Mouse (Mus musculus): ENCODE data around the gene Celsr3.

Gene Celsr3

GRCm38 (mm10) chr9:108807674-108808073 lies 18.4 kb upstream of the Celsr3 start:
- DNase-seq = no peak

- peak; percentile 92 for DNase-seq
These were observed 17.9 kb upstream of the Celsr3 start, which contains the start of gene Nckipsd for GRCm38 (mm10) chr9:108808163-108808665. Gene Nckipsd, plus strand, starts transcription at chr9:108808368.

- DNase-seq = peak; percentile 48
These were observed 16.9 kb upstream of the Celsr3 start for GRCm38 (mm10) chr9:108809188-108809587.

- no peak for DNase-seq
These were observed 16.4 kb upstream of the Celsr3 start for GRCm38 (mm10) chr9:108809723-108810122.

- peak; percentile 36 for DNase-seq
These were observed 15.6 kb upstream of the Celsr3 start for GRCm38 (mm10) chr9:108810516-108810915.

- DNase-seq = no peak
These were observed 10.6 kb upstream of the Celsr3 start for GRCm38 (mm10) chr9:108815557-108815956.

GRCm38 (mm10) chr9:108819495-108819894 lies 6.6 kb upstream of the Celsr3 start:
- DNase-seq = no peak

- DNase-seq = no peak
These were observed 6.0 kb upstream of the Celsr3 start for GRCm38 (mm10) chr9:108820077-108820476.

- DNase-seq = peak; percentile 64
These were observed 1.9 kb upstream of the Celsr3 start for GRCm38 (mm10) chr9:108824144-108824685.

- peak; percentile 98 for DNase-seq
These were observed 1.2 kb upstream of the Celsr3 start for GRCm38 (mm10) chr9:108824755-108825413.

GRCm38 (mm10) chr9:108826700-108827340 lies 700 bp downstream of the Celsr3 start:
- peak; percentile 85 for DNase-seq

GRCm38 (mm10) chr9:108827454-108827853 lies 1.3 kb downstream of the Celsr3 start:
- DNase-seq = no peak

- DNase-seq = peak; percentile 73
These were observed 1.8 kb downstream of the Celsr3 start for GRCm38 (mm10) chr9:108827906-108828305.

GRCm38 (mm10) chr9:108831637-108832036 lies 5.5 kb downstream of the Celsr3 start:
- DNase-seq = no peak

- peak; percentile 87 for DNase-seq
These were observed 6.4 kb downstream of the Celsr3 start for GRCm38 (mm10) chr9:108832390-108833108.

- peak; percentile 89 for DNase-seq
These were observed 16.9 kb downstream of the Celsr3 start for GRCm38 (mm10) chr9:108842989-108843388.

- no peak for DNase-seq
These were observed 19.3 kb downstream of the Celsr3 start for GRCm38 (mm10) chr9:108845390-108845789.

- no peak for DNase-seq
These were observed 21.3 kb downstream of the Celsr3 start for GRCm38 (mm10) chr9:108847374-108847773.

- DNase-seq = no peak
These were observed 22.3 kb downstream of the Celsr3 start for GRCm38 (mm10) chr9:108848419-108848818.

GRCm38 (mm10) chr9:108852976-108853375 lies 26.9 kb downstream of the Celsr3 start, which contains the start of gene Slc26a6:
Gene Slc26a6, plus strand, starts transcription at chr9:108853283.
- DNase-seq = no peak

GRCm38 (mm10) chr9:108853635-108854240 lies 27.6 kb downstream of the Celsr3 start:
- DNase-seq = peak; percentile 95

GRCm38 (mm10) chr9:108854241-108854696 lies 28.1 kb downstream of the Celsr3 start:
- peak; percentile 87 for DNase-seq

- no peak for DNase-seq
These were observed 29.2 kb downstream of the Celsr3 start for GRCm38 (mm10) chr9:108855335-108855734.

All from cerebellum, adult 11-12 months (tissue).